Mouse (Mus musculus) liver, embryonic 14.5 days (tissue): ENCODE measurements around the gene Lamtor2.

Experiments
- CTCF ChIP-seq: IDR thresholded peaks from 2 replicates; pipeline ENCODE4 v1.5.1; 2016; ENCODE audit warnings: antibody characterized with exemption, low read depth, control low read depth
- EP300 ChIP-seq: IDR thresholded peaks from 2 replicates; pipeline ENCODE4 v1.6.1; 2016; ENCODE audit warnings: antibody characterized with exemption, low read depth

- no peak for TF ChIP-seq CTCF
- TF ChIP-seq EP300: no peak
Observed at GRCm38 (mm10) chr3:88567892-88568291, 15.0 kb upstream of the Lamtor2 start.
